Mouse (Mus musculus) forebrain, embryonic 15.5 days (tissue): ENCODE measurements around the gene Ubiad1. TPM values are rescaled to one million over a fixed set of nuclear protein-coding genes. Genes with fewer than 3 reads are reported as not detected.

Experiments used
- ATAC-seq: fragments of 200-750 bp; cut with Nextera tagmentation; replicated peaks from 2 replicates; pipeline ENCODE4 v1.8.0; 2017; ENCODE audit warnings: mild to moderate bottlenecking, moderate TSS enrichment, moderate library complexity
- H3K27ac ChIP-seq: fragments of 300-500 bp; sonication (generic); replicated peaks from 2 replicates; pipeline ENCODE4 v1.5.1; 2015; ENCODE audit warnings: mild to moderate bottlenecking, inconsistent platforms
- H3K27me3 ChIP-seq: fragments of 300-500 bp; sonication (generic); 2 replicates; pipeline ENCODE4 v1.6.1; 2015; ENCODE audit warnings: inconsistent platforms
- H3K36me3 ChIP-seq: fragments of 300-500 bp; sonication (generic); 2 replicates; pipeline ENCODE4 v1.6.1; 2015; ENCODE audit warnings: mild to moderate bottlenecking, inconsistent platforms
- H3K4me1 ChIP-seq: fragments of 300-500 bp; sonication (generic); 2 replicates; pipeline ENCODE4 v1.6.1; 2015; ENCODE audit warnings: inconsistent platforms
- H3K4me2 ChIP-seq: fragments of 300-500 bp; sonication (generic); replicated peaks from 2 replicates; pipeline ENCODE4 v1.6.1; 2015; ENCODE audit warnings: mild to moderate bottlenecking, inconsistent platforms
- H3K4me3 ChIP-seq: fragments of 300-500 bp; sonication (generic); 2 replicates; pipeline ENCODE4 v1.5.1; 2015; ENCODE audit warnings: mild to moderate bottlenecking, inconsistent platforms
- H3K9ac ChIP-seq: fragments of 300-500 bp; sonication (generic); replicated peaks from 2 replicates; pipeline ENCODE4 v1.6.1; 2015; ENCODE audit warnings: mild to moderate bottlenecking, inconsistent platforms
- H3K9me3 ChIP-seq: fragments of 300-500 bp; sonication (generic); 2 replicates; pipeline ENCODE4 v1.6.1; 2016; ENCODE audit warnings: inconsistent platforms
- WGBS: fragments of 180-500 bp; shearing (Covaris S2); methylation state at CpG from one replicate; pipeline ENCODE4 v1.1.7; 2015; ENCODE audit warnings: mixed read lengths; 5-methylcytosine and 5-hydroxymethylcytosine counted together
- polyA plus RNA-seq: library from polyadenylated mRNA; unstranded; fragments of >200 nt; fragmentation: Nextera tagmentation; extraction: Ambion mirVana; gene quantifications from 2 replicates; pipeline ENCODE4 v1.2.1, GENCODE M21; 2015

Gene Ubiad1
- polyA plus RNA-seq, 1 experiment from 2014 or later: 18.4 TPM

- Histone ChIP-seq H3K4me1 (peaks cover 40% of the 10 kb centered on the region), H3K4me2 (peak within 1 kb of the TSS; percentile 63), H3K9me3 (no peaks in the 10 kb centered on the region), H3K27ac (peak within 1 kb of the TSS; percentile 74), H3K4me3 (peak within 1 kb of the TSS; percentile 70), H3K36me3 (peaks cover 15% of the 10 kb centered on the region), H3K27me3 (no peaks in the 10 kb centered on the region), H3K9ac (peak within 1 kb of the TSS; percentile 77)
- peak; percentile 97 for ATAC-seq
- WGBS: under 1% methylated on average over 55 of the region's 56 CpGs
Observed at GRCm38 (mm10) chr4:148448179-148448852, 3.7 kb upstream of the Ubiad1 start, which contains the start of gene Mtor. Gene Mtor (plus strand): TSS chr4:148448611.

DNA sequence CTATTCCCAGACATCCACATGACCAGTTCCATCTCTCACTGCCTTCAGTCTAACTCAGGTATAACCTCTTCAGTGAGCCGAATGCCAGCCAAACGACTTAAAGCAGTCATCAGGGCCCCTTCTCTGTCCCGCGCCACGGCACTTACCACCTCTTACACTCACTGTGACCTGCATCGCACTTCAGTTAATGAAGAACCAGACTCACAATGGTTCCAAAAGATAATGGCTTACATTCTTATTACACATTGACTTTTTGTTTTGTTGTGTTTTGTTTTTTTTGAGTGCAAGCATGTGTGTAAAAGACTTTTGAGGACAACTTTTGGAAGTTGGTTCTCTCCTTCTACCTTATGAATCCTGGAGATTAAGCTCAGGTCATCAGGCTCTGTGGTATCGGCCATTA lies 2.0 kb downstream of the Ubiad1 start:
- H3K4me1 ChIP-seq: peaks cover 17% of the 10 kb centered on the region
- H3K4me3 ChIP-seq: no peak overlapping the region
- H3K27ac ChIP-seq: no peak overlapping the region
- ATAC-seq: no peak
- H3K27me3 ChIP-seq: no peaks in the 10 kb centered on the region
- no peak overlapping the region for H3K9ac ChIP-seq
- H3K9me3 ChIP-seq: no peaks in the 10 kb centered on the region
- 93% methylated on average over 7 of the region's 7 CpGs for WGBS
- H3K36me3 ChIP-seq: 0 out of 2 replicates have a peak, but pooled peaks cover 2% of the 10 kb centered on the region
- H3K4me2 ChIP-seq: no peak overlapping the region

DNA sequence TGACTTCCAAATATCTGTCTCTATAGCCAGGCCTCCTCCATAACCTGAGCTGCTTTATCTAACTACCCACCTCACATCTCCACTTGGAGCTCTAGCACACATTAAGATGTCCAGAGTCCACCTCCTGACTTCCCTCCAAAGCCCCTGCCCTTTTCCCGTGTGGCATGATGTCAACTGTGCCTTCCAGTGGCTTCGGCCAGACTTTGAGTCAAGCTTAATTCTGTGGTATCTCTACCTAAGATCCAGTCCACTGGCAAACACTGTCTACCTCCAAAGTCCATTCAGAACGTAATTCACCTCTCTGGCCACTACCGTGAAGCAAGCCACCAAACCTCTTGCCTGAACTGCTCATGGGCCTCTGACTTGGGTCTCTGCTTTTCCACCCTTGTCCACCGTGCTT lies 2.6 kb downstream of the Ubiad1 start:
- no peak overlapping the region for H3K4me2 ChIP-seq
- peaks cover 15% of the 10 kb centered on the region for H3K4me1 ChIP-seq
- H3K4me3 ChIP-seq: no peak overlapping the region
- 97% methylated on average over 5 of the region's 5 CpGs for WGBS
- no peak for ATAC-seq
- no peaks in the 10 kb centered on the region for H3K9me3 ChIP-seq
- H3K9ac ChIP-seq: no peak overlapping the region
- H3K36me3 ChIP-seq: 0 out of 2 replicates have a peak, but pooled peaks cover 2% of the 10 kb centered on the region
- H3K27ac ChIP-seq: no peak overlapping the region
- H3K27me3 ChIP-seq: no peaks in the 10 kb centered on the region

DNA sequence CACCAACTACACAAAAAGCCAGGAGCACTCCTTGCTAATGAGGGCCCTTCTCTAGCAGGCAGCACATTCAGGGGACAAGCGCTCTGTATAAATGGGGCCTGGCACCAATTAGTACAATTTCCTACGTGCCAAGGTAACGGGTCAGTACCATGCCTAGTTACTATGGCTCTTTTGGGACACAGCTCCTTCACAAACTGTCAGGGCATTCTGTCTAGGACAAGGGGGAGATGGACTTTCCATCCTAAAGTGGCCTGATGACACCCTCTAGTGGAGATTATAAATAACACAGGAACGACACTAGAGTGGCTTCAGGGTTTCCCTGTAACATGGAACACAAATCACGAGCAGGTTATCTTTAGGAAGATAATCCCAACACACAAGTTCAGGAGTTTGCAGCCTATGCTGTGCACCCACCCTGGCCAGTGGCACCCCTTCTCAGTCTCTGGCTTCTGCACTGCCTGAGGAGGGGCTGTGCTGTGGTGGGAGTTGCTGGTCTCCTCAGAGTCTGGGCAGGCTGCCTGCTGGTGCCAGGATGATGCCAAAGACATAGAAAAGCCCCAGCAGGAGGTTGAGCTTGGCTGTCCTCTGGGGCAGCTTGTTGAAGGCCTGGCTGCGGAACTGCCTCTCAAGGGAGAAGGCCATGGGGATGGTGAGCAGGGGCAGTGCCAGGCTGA lies 8.8 kb downstream of the Ubiad1 start:
- Histone ChIP-seq H3K4me1 (peaks cover 13% of the 10 kb centered on the region), H3K4me3 (no peak overlapping the region), H3K9ac (no peak overlapping the region), H3K27me3 (no peaks in the 10 kb centered on the region), H3K27ac (peak overlapping the region; percentile 31), H3K36me3 (0 out of 2 replicates have a peak, but pooled peaks cover 2% of the 10 kb centered on the region), H3K9me3 (no peaks in the 10 kb centered on the region), H3K4me2 (no peak overlapping the region)
- peak; percentile 81 for ATAC-seq
- WGBS: 55% methylated on average over 6 of the region's 6 CpGs

DNA sequence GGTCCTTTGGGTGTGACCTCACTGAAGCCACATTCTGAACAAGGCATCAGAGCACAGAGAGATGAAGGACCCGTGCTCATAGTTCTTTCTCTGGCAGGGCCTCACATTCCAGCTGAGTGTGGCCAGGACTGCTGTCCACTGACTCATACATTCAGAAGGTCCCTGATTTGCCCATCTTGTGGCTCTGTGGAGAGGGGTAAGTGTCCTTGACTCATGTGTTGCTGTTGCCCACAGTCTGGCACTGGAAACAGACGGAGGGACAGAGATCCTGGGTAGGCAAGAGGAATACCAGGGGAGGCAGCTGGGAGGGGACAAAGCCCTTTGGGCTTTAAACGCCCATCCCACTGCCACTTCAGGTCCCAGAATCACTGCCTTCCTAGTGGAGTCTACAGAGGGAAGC lies 9.5 kb downstream of the Ubiad1 start:
- H3K4me3 ChIP-seq: no peak overlapping the region
- H3K9me3 ChIP-seq: no peaks in the 10 kb centered on the region
- no peak overlapping the region for H3K9ac ChIP-seq
- WGBS: 88% methylated on average over 3 of the region's 3 CpGs
- H3K4me2 ChIP-seq: no peak overlapping the region
- peak overlapping the region; percentile 31; the same call in 1 of the 2 replicates for H3K27ac ChIP-seq
- H3K27me3 ChIP-seq: no peaks in the 10 kb centered on the region
- ATAC-seq: no peak
- peaks cover 13% of the 10 kb centered on the region for H3K4me1 ChIP-seq
- 0 out of 2 replicates have a peak, but pooled peaks cover 2% of the 10 kb centered on the region for H3K36me3 ChIP-seq

DNA sequence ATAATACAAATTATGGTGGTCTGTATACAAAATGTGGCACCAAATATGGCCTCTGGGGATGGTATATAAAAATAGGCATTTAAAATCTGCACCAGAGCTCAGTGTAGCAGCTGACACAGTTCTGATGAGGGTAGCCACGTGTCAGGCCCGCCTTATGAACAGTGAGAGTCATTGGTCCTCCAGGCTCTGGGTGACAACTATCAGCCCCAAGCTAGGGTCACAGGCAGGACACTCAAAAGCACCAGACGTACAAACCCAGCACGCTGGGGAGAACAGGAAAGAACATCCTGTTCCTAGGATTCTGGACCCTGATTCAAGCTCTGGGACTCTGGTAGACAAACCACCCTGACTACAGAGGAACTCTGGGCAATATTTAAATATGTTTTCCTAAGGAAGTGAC lies 10.0 kb downstream of the Ubiad1 start:
- 83% methylated on average over 4 of the region's 4 CpGs for WGBS
- Histone ChIP-seq H3K4me2 (no peak overlapping the region), H3K9ac (no peak overlapping the region)

DNA sequence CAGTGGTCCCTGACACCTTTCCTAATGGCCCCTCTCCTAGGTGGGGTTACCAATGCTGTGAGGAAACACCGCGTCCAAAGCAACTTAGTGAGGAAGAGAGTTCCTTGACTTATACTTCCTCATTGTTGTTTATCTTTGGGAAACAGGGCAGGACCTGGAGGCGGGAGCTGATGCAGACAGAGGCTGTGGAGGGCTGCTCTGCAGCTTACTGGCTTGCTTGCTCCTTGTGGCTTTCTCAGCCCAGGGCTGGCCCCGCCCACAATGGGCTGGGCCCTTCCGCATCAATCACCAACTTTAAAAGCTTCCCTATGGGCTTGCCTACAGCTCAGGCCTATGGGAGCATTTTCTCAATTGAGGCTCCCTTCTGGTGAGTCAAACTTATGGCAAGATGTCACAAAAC lies 10.8 kb downstream of the Ubiad1 start:
- Histone ChIP-seq H3K27me3 (no peaks in the 10 kb centered on the region), H3K9ac (no peak overlapping the region), H3K4me3 (no peak overlapping the region), H3K36me3 (no peaks in the 10 kb centered on the region), H3K9me3 (no peaks in the 10 kb centered on the region), H3K27ac (no peak overlapping the region), H3K4me1 (peaks cover 16% of the 10 kb centered on the region), H3K4me2 (no peak overlapping the region)
- no peak for ATAC-seq
- 89% methylated on average over 5 of the region's 5 CpGs for WGBS

More for the DNA sequence above, 10.0 kb downstream of the Ubiad1 start:
- H3K4me1 ChIP-seq: peaks cover 16% of the 10 kb centered on the region
- H3K27ac ChIP-seq: no peak overlapping the region
- ATAC-seq: no peak
- no peaks in the 10 kb centered on the region for H3K9me3 ChIP-seq
- no peaks in the 10 kb centered on the region for H3K36me3 ChIP-seq
- no peaks in the 10 kb centered on the region for H3K27me3 ChIP-seq
- no peak overlapping the region for H3K4me3 ChIP-seq

- WGBS: 85% methylated on average over 18 of the region's 18 CpGs
- Histone ChIP-seq H3K4me3 (no peak overlapping the region), H3K9me3 (no peaks in the 10 kb centered on the region), H3K9ac (no peak overlapping the region), H3K4me2 (no peak overlapping the region), H3K27ac (no peak overlapping the region), H3K36me3 (no peaks in the 10 kb centered on the region), H3K27me3 (no peaks in the 10 kb centered on the region), H3K4me1 (peaks cover 16% of the 10 kb centered on the region)
- no peak for ATAC-seq
Observed at GRCm38 (mm10) chr4:148433336-148433735, 11.2 kb downstream of the Ubiad1 start.

GRCm38 (mm10) chr4:148432488-148432887 lies 12.1 kb downstream of the Ubiad1 start:
- H3K27me3 ChIP-seq: no peaks in the 10 kb centered on the region
- H3K36me3 ChIP-seq: no peaks in the 10 kb centered on the region
- no peak overlapping the region for H3K9ac ChIP-seq
- ATAC-seq: no peak
- H3K9me3 ChIP-seq: no peaks in the 10 kb centered on the region
- 88% methylated on average over 4 of the region's 4 CpGs for WGBS
- H3K4me2 ChIP-seq: no peak overlapping the region
- H3K4me3 ChIP-seq: no peak overlapping the region
- H3K27ac ChIP-seq: no peak overlapping the region
- H3K4me1 ChIP-seq: peaks cover 16% of the 10 kb centered on the region

GRCm38 (mm10) chr4:148430880-148431519 lies 13.6 kb downstream of the Ubiad1 start:
- no peaks in the 10 kb centered on the region for H3K36me3 ChIP-seq
- H3K9me3 ChIP-seq: no peaks in the 10 kb centered on the region
- no peak overlapping the region for H3K9ac ChIP-seq
- H3K4me3 ChIP-seq: no peak overlapping the region
- H3K4me1 ChIP-seq: peaks cover 14% of the 10 kb centered on the region
- 87% methylated on average over 11 of the region's 11 CpGs for WGBS
- H3K4me2 ChIP-seq: no peak overlapping the region
- no peaks in the 10 kb centered on the region for H3K27me3 ChIP-seq
- H3K27ac ChIP-seq: no peak overlapping the region
- no peak for ATAC-seq

DNA sequence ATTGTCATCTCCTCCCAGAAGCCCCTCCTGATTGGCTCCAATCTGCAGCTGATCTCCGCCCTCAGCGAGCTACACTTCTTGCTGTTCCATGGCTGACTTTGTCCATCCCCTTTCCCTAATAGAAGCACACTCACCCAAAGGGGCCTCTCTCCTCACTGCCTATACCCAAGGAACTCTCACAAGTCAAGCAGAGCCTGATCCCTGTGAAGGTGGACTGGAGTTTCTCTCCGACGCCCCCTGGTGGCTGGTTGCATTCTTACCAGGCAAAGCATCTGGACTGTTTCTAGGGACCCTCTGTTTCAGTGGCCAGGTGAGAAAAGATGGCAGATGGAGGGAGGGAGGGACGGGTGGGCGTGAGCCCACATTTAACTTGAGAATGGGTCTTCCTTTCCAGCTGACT lies 14.9 kb downstream of the Ubiad1 start:
- no peaks in the 10 kb centered on the region for H3K9me3 ChIP-seq
- WGBS: 20% methylated on average over 6 of the region's 6 CpGs
- H3K27me3 ChIP-seq: no peaks in the 10 kb centered on the region
- H3K27ac ChIP-seq: no peak overlapping the region
- ATAC-seq: peak; percentile 59
- H3K4me2 ChIP-seq: no peak overlapping the region
- no peak overlapping the region for H3K9ac ChIP-seq
- H3K36me3 ChIP-seq: no peaks in the 10 kb centered on the region
- H3K4me3 ChIP-seq: no peak overlapping the region
- H3K4me1 ChIP-seq: peaks cover 8% of the 10 kb centered on the region; the same call in 1 of the 2 replicates

GRCm38 (mm10) chr4:148429121-148429520 lies 15.4 kb downstream of the Ubiad1 start:
- no peak overlapping the region for H3K27ac ChIP-seq
- H3K36me3 ChIP-seq: no peaks in the 10 kb centered on the region
- H3K9ac ChIP-seq: no peak overlapping the region
- no peak overlapping the region for H3K4me2 ChIP-seq
- 82% methylated on average over 11 of the region's 11 CpGs for whole genome bisulfite sequencing
- ATAC-seq: no peak
- H3K4me3 ChIP-seq: no peak overlapping the region
- no peaks in the 10 kb centered on the region for H3K9me3 ChIP-seq
- H3K27me3 ChIP-seq: no peaks in the 10 kb centered on the region
- peaks cover 8% of the 10 kb centered on the region; the same call in 1 of the 2 replicates for H3K4me1 ChIP-seq
